ENCODE assay signal across 34 mouse cellular contexts in the genomic region with DNA sequence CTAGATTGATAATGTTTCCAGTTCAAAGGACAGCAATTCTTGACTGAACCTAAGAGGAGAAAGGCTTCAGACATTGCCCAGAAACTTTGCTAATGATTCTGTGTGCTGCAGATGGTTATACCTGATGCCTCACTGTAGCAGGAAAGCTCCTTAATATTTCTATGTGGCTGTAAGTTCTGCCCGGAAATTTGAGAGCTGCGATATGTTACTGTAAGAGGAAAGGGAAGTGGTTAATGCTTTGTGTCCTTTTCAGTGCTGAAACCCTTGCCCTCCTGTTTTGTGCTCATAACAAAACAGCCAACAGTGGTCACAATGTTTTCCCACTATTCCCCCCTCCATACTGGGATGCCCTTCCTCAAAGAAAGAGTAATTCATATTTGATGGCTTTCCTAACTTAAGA. TPM values are rescaled to one million over a fixed set of nuclear protein-coding genes. Genes with fewer than 3 reads are reported as not detected.
DNase-seq lines count a peak whose midpoint lies in the region; ATAC-seq lines count a peak whose summit lies in the region.
"Had no signal": no experiment of that assay in that cellular context is flagged by ENCODE, and none has a peak within 500 bp of the region (broad histone marks: within the 10 kb centered on the region; RNA-seq: fewer than 3 reads in every experiment).

No protein-coding gene starts in this region.

- peak; percentile 81 for DNase-seq in 416B (ENCODE audit: low read depth)
- DNase-seq in left cerebral cortex, adult 18-20 months (ENCODE audit: low spot score in 2 of 2), result no peak
- DNase-seq in left cerebral cortex, adult 8-10 months (ENCODE audit: low spot score in 2 of 2), result no peak
- DNase-seq: adrenal gland, adult 2 months; adrenal gland, postnatal 14 days; B cell, adult 2 months; cerebellum, adult 11-12 months; cerebellum, adult 8-10 months; cerebellum, postnatal 10 days; cerebellum, postnatal 36 days; gastrocnemius, postnatal 10 days; gastrocnemius, postnatal 36 days; heart, adult 11 months had no signal

- no peaks in the 10 kb centered on the region for H3K4me1 ChIP-seq in midbrain, embryonic 13.5 days (replicated peaks)
- H3K4me1 ChIP-seq: forebrain, embryonic 10.5 days; forebrain, embryonic 13.5 days; hindbrain, embryonic 10.5 days; hindbrain, embryonic 13.5 days had no signal

- no peak overlapping the region for H3K27ac ChIP-seq in midbrain, embryonic 13.5 days
- H3K27ac ChIP-seq: forebrain, embryonic 10.5 days; forebrain, embryonic 13.5 days; hindbrain, embryonic 10.5 days; hindbrain, embryonic 13.5 days had no signal

- H3K27me3 ChIP-seq in midbrain, embryonic 13.5 days, result no peaks in the 10 kb centered on the region
- H3K27me3 ChIP-seq: forebrain, embryonic 13.5 days; hindbrain, embryonic 13.5 days had no signal

- H3K4me2 ChIP-seq in midbrain, embryonic 13.5 days (replicated peaks), result no peak overlapping the region
- H3K4me2 ChIP-seq: forebrain, embryonic 13.5 days; heart, embryonic 11.5 days; hindbrain, embryonic 13.5 days had no signal

- ATAC-seq in granulocyte monocyte progenitor cell, adult 5-6 weeks (replicated peaks; ENCODE audit: poor library complexity, severe bottlenecking), result peak; percentile 26; the same call in 1 of the 2 replicates
- ATAC-seq in megakaryocyte, adult 5-6 weeks (ENCODE audit: poor library complexity, severe bottlenecking), result peak; percentile 37
- ATAC-seq in midbrain, embryonic 13.5 days, result no peak
- ATAC-seq: forebrain, embryonic 13.5 days; forebrain, embryonic 16.5 days; hindbrain, embryonic 16.5 days had no signal

- WGBS in midbrain, embryonic 13.5 days, result 84% methylated on average over 2 of the region's 2 CpGs

- H3K4me3 ChIP-seq in midbrain, embryonic 13.5 days (replicated peaks), result no peak overlapping the region
- H3K4me3 ChIP-seq: forebrain, embryonic 10.5 days; forebrain, embryonic 13.5 days; hindbrain, embryonic 10.5 days; hindbrain, embryonic 13.5 days had no signal

- H3K9me3 ChIP-seq in midbrain, embryonic 13.5 days, result no peaks in the 10 kb centered on the region
- H3K9me3 ChIP-seq: forebrain, embryonic 10.5 days; forebrain, embryonic 13.5 days; G1E; hindbrain, embryonic 10.5 days; hindbrain, embryonic 13.5 days had no signal

- H3K9ac ChIP-seq in midbrain, embryonic 13.5 days (replicated peaks), result no peak overlapping the region
- H3K9ac ChIP-seq: forebrain, embryonic 13.5 days; hindbrain, embryonic 13.5 days had no signal

- H3K36me3 ChIP-seq in midbrain, embryonic 13.5 days, result no peaks in the 10 kb centered on the region
- H3K36me3 ChIP-seq: forebrain, embryonic 10.5 days; hindbrain, embryonic 10.5 days; hindbrain, embryonic 13.5 days had no signal

RNA-seq across cellular contexts. Expression of a gene that starts 3.4 kb away (rescaled TPM):
- 16.3 and 20.5 TPM in 2 replicates for total RNA-seq in granulocyte monocyte progenitor cell, adult 5-6 weeks (2014; fragmentation: Nextera tagmentation)
- 20.9 and 23.7 TPM in 2 replicates for total RNA-seq in granulocyte monocyte progenitor cell, adult 5-6 weeks (2017)
- 44.8 and 44.9 TPM in 2 replicates for total RNA-seq in megakaryocyte, adult 5-6 weeks (2015)
- 43.8 TPM in 2 replicates for total RNA-seq in megakaryocyte, adult 5-6 weeks (2017)
- total RNA-seq in left cerebral cortex, adult 18-20 months (2021), result not detected
- not detected for total RNA-seq in left cerebral cortex, adult 8-10 months (2022)
- not detected in 2 replicates for polyA plus RNA-seq in midbrain, embryonic 13.5 days (2015; fragmentation: Nextera tagmentation; extraction: Ambion mirVana)
- total RNA-seq: adrenal gland, adult 2 months; CH12.LX; gastrocnemius, adult 18-20 months; gastrocnemius, postnatal 36 days had no signal
- polyA plus RNA-seq: adrenal gland, adult 2 months; brain, embryonic 14.5 days; embryonic facial prominence, embryonic 11.5 days; forebrain, embryonic 10.5 days; forebrain, embryonic 13.5 days; forebrain, embryonic 16.5 days; heart, embryonic 11.5 days; hindbrain, embryonic 10.5 days; hindbrain, embryonic 13.5 days; hindbrain, embryonic 16.5 days had no signal

RNA-seq across cellular contexts. Expression of a gene that starts 21.8 kb away (rescaled TPM):
- total RNA-seq in granulocyte monocyte progenitor cell, adult 5-6 weeks (2014; fragmentation: Nextera tagmentation), result not detected in 2 replicates
- not detected in 2 replicates for total RNA-seq in granulocyte monocyte progenitor cell, adult 5-6 weeks (2017)
- total RNA-seq in megakaryocyte, adult 5-6 weeks (2015), result not detected in 2 replicates
- total RNA-seq in megakaryocyte, adult 5-6 weeks (2017), result not detected in 2 replicates
- not detected for total RNA-seq in left cerebral cortex, adult 18-20 months (2021)
- total RNA-seq in left cerebral cortex, adult 8-10 months (2022), result not detected
- polyA plus RNA-seq in midbrain, embryonic 13.5 days (2015; fragmentation: Nextera tagmentation; extraction: Ambion mirVana), result not detected in 2 replicates
- total RNA-seq: adrenal gland, adult 2 months; adrenal gland, postnatal 14 days; adrenal gland, postnatal 4 days; CH12.LX; G1E; gastrocnemius, adult 18-20 months; gastrocnemius, postnatal 10 days; gastrocnemius, postnatal 36 days; heart, adult 8-10 months; heart, postnatal 25 days had no signal
- polyA plus RNA-seq: adrenal gland, adult 2 months; brain, embryonic 14.5 days; embryonic facial prominence, embryonic 11.5 days; embryonic facial prominence, embryonic 14.5 days; forebrain, embryonic 10.5 days; forebrain, embryonic 13.5 days; forebrain, embryonic 16.5 days; G1E; heart, embryonic 11.5 days; heart, embryonic 14.5 days; heart, postnatal 0 days; hindbrain, embryonic 10.5 days; hindbrain, embryonic 13.5 days; hindbrain, embryonic 16.5 days had no signal

RNA-seq across cellular contexts. Expression of a gene that starts 24.4 kb away (rescaled TPM):
- 5.1 and 10.7 TPM in 2 replicates for total RNA-seq in granulocyte monocyte progenitor cell, adult 5-6 weeks (2014; fragmentation: Nextera tagmentation)
- total RNA-seq in granulocyte monocyte progenitor cell, adult 5-6 weeks (2017), result 5.8 and 7.8 TPM in 2 replicates
- 45.3 and 55.3 TPM in 2 replicates for total RNA-seq in megakaryocyte, adult 5-6 weeks (2015)
- total RNA-seq in megakaryocyte, adult 5-6 weeks (2017), result 31.2 and 42.5 TPM in 2 replicates
- not detected for total RNA-seq in left cerebral cortex, adult 18-20 months (2021)
- total RNA-seq in left cerebral cortex, adult 8-10 months (2022), result not detected
- not detected in 2 replicates for polyA plus RNA-seq in midbrain, embryonic 13.5 days (2015; fragmentation: Nextera tagmentation; extraction: Ambion mirVana)
- total RNA-seq: CH12.LX; gastrocnemius, adult 18-20 months; gastrocnemius, postnatal 36 days had no signal
- polyA plus RNA-seq: embryonic facial prominence, embryonic 11.5 days; forebrain, embryonic 10.5 days; forebrain, embryonic 13.5 days; forebrain, embryonic 16.5 days; heart, embryonic 14.5 days; hindbrain, embryonic 10.5 days; hindbrain, embryonic 13.5 days; hindbrain, embryonic 16.5 days had no signal

RNA-seq across cellular contexts. Expression of a gene that starts 56.7 kb away (rescaled TPM):
- total RNA-seq in granulocyte monocyte progenitor cell, adult 5-6 weeks (2014; fragmentation: Nextera tagmentation), result not detected in 2 replicates
- 0.57 TPM in 1 of 2 replicates, not detected in the other for total RNA-seq in granulocyte monocyte progenitor cell, adult 5-6 weeks (2017)
- 1.5 and 2.3 TPM in 2 replicates for total RNA-seq in megakaryocyte, adult 5-6 weeks (2015)
- total RNA-seq in megakaryocyte, adult 5-6 weeks (2017), result 2.4 and 2.5 TPM in 2 replicates
- total RNA-seq in left cerebral cortex, adult 18-20 months (2021), result under 1 TPM in 1 of 2 experiments, not detected in 1; 0.33 TPM
- not detected for total RNA-seq in left cerebral cortex, adult 8-10 months (2022)
- 1.1 and 1.7 TPM in 2 replicates for polyA plus RNA-seq in midbrain, embryonic 13.5 days (2015; fragmentation: Nextera tagmentation; extraction: Ambion mirVana)
- total RNA-seq: CH12.LX; gastrocnemius, postnatal 36 days had no signal
- polyA plus RNA-seq: G1E had no signal

Comparison
In these comparisons a context has a peak if more than half of its experiments do, and no peak if none do; other contexts are left out.
1. RNA of a gene that starts 3.4 kb away (total RNA-seq): 43.8 to 44.9 TPM in megakaryocyte, adult 5-6 weeks and 16.3 to 23.7 TPM in granulocyte monocyte progenitor cell, adult 5-6 weeks; not detected in left cerebral cortex, adult 18-20 months and not detected in left cerebral cortex, adult 8-10 months; every median in the first group is over 10 times any median in the second.
2. RNA of a gene that starts 24.4 kb away (total RNA-seq): 31.2 to 55.3 TPM in megakaryocyte, adult 5-6 weeks and 5.1 to 10.7 TPM in granulocyte monocyte progenitor cell, adult 5-6 weeks; not detected in left cerebral cortex, adult 18-20 months and not detected in left cerebral cortex, adult 8-10 months; every median in the first group is over 4 times any median in the second.